Mouse (Mus musculus): ENCODE measurements around the gene Lpar2.

- TF ChIP-seq POLR2A (IDR thresholded peaks at IDR 0.05; ENCODE audit: borderline replicate concordance, low read depth, low read length) (no peak), CTCF (IDR thresholded peaks at IDR 0.05; ENCODE audit: low read depth, low read length) (no peak)
These were observed 33.1 kb upstream of the Lpar2 start for GRCm38 (mm10) chr8:69789105-69789504.

All from bone marrow macrophage, adult 2 months (primary cell).